Comparison of ENCODE assay signal across 2 mouse cellular contexts in the genomic region with DNA sequence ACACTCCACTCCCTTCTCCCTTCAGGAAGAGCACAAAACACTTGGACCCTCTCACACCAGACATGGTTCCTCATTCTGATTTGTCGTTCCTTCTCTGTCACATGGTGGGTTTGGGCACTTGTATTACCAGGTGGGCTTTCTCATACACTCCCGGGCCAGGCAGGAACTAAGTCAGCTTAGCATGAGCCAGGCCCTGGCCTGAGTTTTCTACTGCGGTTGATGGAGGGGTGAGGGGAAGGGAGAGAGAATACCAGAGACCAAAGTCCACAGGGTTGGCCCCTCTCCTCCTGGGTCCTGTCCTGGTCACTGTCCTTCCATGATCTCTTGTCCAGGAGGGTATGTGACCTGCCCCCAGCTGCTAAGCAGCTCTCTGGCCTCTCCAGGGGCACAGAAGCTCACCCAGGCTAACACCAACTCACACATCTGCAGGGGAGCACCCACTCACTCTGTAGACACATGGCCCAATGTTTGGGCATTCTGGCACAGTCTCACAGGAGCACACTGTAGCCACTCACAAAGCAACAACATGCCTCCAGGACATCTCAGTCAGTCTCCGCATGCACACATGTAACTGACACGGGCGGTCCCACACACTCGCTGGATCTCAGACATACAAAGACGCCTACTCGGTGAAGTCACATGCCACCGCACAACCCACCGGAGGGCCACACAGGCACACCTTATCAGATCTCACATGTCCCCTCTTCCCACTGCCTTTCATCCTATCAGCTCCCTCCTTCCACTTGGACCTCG.
TF ChIP-seq lines count a peak whose summit lies in the region.

No protein-coding gene starts in this region.

TF ChIP-seq in C2C12, 6 proteins besides CTCF, POLR2A, EP300 and RAD21:
- TF ChIP-seq USF1 (IDR thresholded peaks at IDR 0.05; ENCODE audit: low read depth) (peak; percentile 7), MAX (IDR thresholded peaks at IDR 0.05) (no peak)

TF ChIP-seq in CH12.LX, 34 proteins besides CTCF, POLR2A, EP300 and RAD21:
- TF ChIP-seq JUN (IDR thresholded peaks at IDR 0.05; ENCODE audit: insufficient read depth, low read depth, low read length), result no peak
- no peak for TF ChIP-seq IRF4 (IDR thresholded peaks at IDR 0.05; ENCODE audit: low read depth, low read length)
- no peak for TF ChIP-seq E2F4 (IDR thresholded peaks at IDR 0.05; ENCODE audit: insufficient replicate concordance, low read depth, low read length)
- no peak for TF ChIP-seq SIN3A (IDR thresholded peaks at IDR 0.05; ENCODE audit: low read length)
- TF ChIP-seq ZKSCAN1 (IDR thresholded peaks at IDR 0.05; ENCODE audit: borderline replicate concordance, low read depth, low read length), result no peak
- TF ChIP-seq USF1 (IDR thresholded peaks at IDR 0.05; ENCODE audit: low read depth, low read length), result no peak
- TF ChIP-seq ZMIZ1 (IDR thresholded peaks at IDR 0.05; ENCODE audit: low read depth, low read length), result no peak
